Mouse (Mus musculus) neural tube, embryonic 15.5 days (tissue): ENCODE results near the gene Iqcc. TPM values are rescaled to one million over a fixed set of nuclear protein-coding genes. Genes with fewer than 3 reads are reported as not detected.
A peak's percentile ranks its signal among the peaks of the same experiment; 100 is the strongest.

Experiments used
- ATAC-seq: fragments of 200-750 bp; cut with Nextera tagmentation; 2 replicates; pipeline ENCODE4 v1.8.0; 2017; ENCODE audit warnings: mild to moderate bottlenecking, moderate TSS enrichment, moderate library complexity; ENCODE audit not compliant: low FRiP score
- H3K27ac ChIP-seq: fragments of 300-500 bp; sonication (generic); replicated peaks from 2 replicates; pipeline ENCODE4 v1.5.1; 2015; ENCODE audit warnings: mild to moderate bottlenecking, inconsistent platforms
- H3K27me3 ChIP-seq: fragments of 300-500 bp; sonication (generic); replicated peaks from 2 replicates; pipeline ENCODE4 v1.6.1; 2015; ENCODE audit warnings: inconsistent platforms
- H3K36me3 ChIP-seq: fragments of 300-500 bp; sonication (generic); 2 replicates; pipeline ENCODE4 v1.6.1; 2015; ENCODE audit warnings: inconsistent platforms
- H3K4me1 ChIP-seq: fragments of 300-500 bp; sonication (generic); 2 replicates; pipeline ENCODE4 v1.6.1; 2015; ENCODE audit warnings: inconsistent platforms
- H3K4me2 ChIP-seq: fragments of 300-500 bp; sonication (generic); 2 replicates; pipeline ENCODE4 v1.6.1; 2015; ENCODE audit warnings: inconsistent platforms, mild to moderate bottlenecking, moderate library complexity
- H3K4me3 ChIP-seq: fragments of 300-500 bp; sonication (generic); replicated peaks from 2 replicates; pipeline ENCODE4 v1.5.1; 2015; ENCODE audit warnings: mild to moderate bottlenecking, inconsistent platforms
- H3K9ac ChIP-seq: fragments of 300-500 bp; sonication (generic); replicated peaks from 2 replicates; pipeline ENCODE4 v1.6.1; 2015; ENCODE audit warnings: mild to moderate bottlenecking, inconsistent platforms
- H3K9me3 ChIP-seq: fragments of 300-500 bp; sonication (generic); replicated peaks from 2 replicates; pipeline ENCODE4 v1.6.1; 2016; ENCODE audit warnings: inconsistent platforms
- WGBS: fragments of 180-500 bp; shearing (Covaris S2); methylation state at CpG from one replicate; pipeline ENCODE4 v1.1.7; 2015; ENCODE audit warnings: mixed read lengths; 5-methylcytosine and 5-hydroxymethylcytosine counted together
- polyA plus RNA-seq: library from polyadenylated mRNA; unstranded; fragments of >200 nt; fragmentation: Nextera tagmentation; extraction: Ambion mirVana; gene quantifications from 2 replicates; pipeline ENCODE4 v1.2.1, GENCODE M21; 2015

The Iqcc gene
- 32.7 and 34.5 TPM in 2 replicates for polyA plus RNA-seq

DNA sequence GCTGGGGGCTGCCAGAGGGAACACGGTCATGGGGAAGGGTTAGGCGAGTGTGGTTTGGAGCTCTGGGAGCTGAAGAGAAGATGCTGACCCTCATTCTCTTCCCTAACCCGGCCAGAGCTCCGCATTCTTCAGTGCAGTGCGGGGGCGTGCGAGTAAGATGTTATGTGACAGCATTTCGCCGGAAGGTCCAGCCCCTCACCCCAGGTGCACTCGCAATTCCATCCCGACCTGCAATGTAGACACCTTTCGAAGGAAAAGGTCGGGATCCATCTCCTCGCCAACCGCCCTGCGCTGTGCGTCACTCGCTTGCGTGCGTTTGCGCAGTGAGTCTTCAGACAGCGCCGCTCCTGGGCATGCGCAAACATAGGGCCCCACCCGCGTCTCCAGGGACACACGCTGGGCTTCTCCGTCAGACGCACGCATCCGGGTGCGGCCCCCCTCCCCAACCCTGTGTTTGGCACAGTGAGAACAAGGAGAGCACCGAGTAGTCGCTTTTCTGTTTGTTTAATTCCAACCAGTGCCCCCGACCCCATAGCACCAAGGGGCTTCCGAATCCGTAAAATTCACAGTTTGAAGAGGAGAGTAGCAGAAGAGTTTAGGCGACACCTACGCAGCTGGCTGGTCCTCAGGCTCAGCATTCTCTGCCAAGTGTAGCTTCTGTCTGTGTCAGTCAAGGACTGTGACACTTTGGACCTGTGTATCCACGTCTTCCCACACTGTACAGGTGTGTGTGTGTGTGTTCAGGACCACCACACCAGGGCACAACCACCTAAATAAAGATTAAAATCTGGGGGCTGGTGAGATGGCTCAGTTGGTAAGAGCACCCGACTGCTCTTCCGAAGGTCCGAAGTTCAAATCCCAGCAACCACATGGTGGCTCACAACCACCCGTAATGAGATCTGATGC is at the start of gene Iqcc:
TSS of gene Iqcc (minus strand) at position 314 of the 906 bp plus-strand sequence.
- H3K27ac ChIP-seq: peak within 1 kb of the TSS; percentile 93
- peak; percentile 90 for ATAC-seq
- peak within 1 kb of the TSS; percentile 66 for H3K4me3 ChIP-seq
- H3K4me1 ChIP-seq: peaks cover 58% of the 10 kb centered on the region
- peaks cover 11% of the 10 kb centered on the region; the same call in 1 of the 2 replicates for H3K36me3 ChIP-seq
- no peaks in the 10 kb centered on the region for H3K27me3 ChIP-seq
- H3K4me2 ChIP-seq: peak within 1 kb of the TSS; percentile 85
- peak within 1 kb of the TSS; percentile 85 for H3K9ac ChIP-seq
- 4% methylated on average over 44 of the region's 44 CpGs for WGBS
- no peaks in the 10 kb centered on the region for H3K9me3 ChIP-seq

DNA sequence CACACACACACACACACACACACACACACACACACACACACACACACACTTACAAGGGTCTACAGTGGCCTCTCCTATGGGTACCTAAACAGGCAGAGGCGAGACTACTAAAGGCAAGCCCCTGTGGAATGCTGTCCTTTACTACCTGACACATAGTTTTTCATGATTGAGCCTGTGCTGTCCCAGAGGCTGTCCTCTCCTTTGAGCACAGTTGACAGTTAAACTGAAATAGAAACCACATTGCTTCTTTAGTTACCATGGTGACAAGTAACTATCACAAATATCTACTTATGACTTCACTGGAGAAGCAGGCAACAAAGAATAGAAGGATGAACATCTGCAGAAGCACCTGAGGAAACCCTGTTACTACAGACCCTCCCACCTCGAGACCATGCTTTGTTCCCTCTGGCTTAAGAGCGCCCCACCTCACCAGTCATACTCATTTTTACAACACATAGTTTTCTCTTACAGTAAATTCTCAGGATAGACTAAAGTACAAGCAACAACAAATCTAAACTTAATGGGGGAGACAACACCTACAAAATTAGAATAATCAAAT is 43.4 kb upstream of the Iqcc start:
- H3K4me3 ChIP-seq: no peak overlapping the region
- H3K4me1 ChIP-seq: no peaks in the 10 kb centered on the region
- H3K27ac ChIP-seq: no peak overlapping the region
- peaks cover 51% of the 10 kb centered on the region for H3K36me3 ChIP-seq
- H3K27me3 ChIP-seq: no peaks in the 10 kb centered on the region
- 86% methylated on average over 3 of the region's 3 CpGs for WGBS
- H3K9ac ChIP-seq: no peak overlapping the region
- no peak overlapping the region for H3K4me2 ChIP-seq
- ATAC-seq: no peak
- no peaks in the 10 kb centered on the region for H3K9me3 ChIP-seq

DNA sequence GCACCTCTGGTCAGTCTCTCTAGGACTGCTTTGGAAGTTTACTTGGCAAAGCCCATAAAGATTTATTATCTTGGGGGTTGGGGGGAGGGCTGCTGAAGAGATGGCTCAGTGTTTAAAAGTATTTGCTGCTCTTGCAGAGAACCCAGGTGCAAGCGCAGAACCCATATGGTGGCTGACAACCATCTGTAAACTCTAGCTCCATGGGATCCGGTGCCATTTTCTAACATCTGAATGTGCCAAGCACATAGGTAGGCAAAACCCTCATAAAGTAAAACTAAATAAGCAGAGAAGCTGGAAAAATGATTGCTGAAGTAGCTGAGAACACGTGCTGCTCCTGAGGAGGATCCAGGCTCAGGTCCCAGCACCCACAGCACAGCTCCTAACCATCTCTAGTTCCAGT is 42.7 kb upstream of the Iqcc start:
- Histone ChIP-seq H3K4me1 (no peaks in the 10 kb centered on the region), H3K27ac (no peak overlapping the region), H3K4me3 (no peak overlapping the region), H3K27me3 (no peaks in the 10 kb centered on the region), H3K9me3 (no peaks in the 10 kb centered on the region), H3K36me3 (peaks cover 53% of the 10 kb centered on the region), H3K9ac (no peak overlapping the region), H3K4me2 (no peak overlapping the region)
- WGBS: 84% methylated on average over 3 of the region's 3 CpGs
- no peak for ATAC-seq

DNA sequence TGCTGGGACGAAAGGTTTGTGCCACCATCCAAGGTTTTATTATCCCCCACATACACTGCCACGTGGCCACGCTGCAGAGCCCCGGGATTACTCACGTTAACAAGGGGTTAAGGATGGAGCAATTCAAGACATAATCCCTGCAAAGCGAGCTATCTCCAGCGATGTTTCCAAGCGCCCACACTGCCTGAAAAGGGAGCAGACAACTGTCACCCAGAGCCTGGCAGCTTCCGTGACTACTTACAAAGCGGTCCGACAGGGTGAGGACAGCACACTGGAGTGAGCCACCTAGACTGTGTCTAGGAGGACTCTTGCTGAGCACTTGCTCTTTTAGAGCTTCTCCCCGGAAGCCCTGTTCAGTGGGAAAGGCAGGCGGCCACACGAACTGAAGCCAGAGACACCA is 35.9 kb upstream of the Iqcc start:
- Histone ChIP-seq H3K9me3 (no peaks in the 10 kb centered on the region), H3K4me2 (no peak overlapping the region), H3K27me3 (no peaks in the 10 kb centered on the region), H3K4me3 (no peak overlapping the region), H3K9ac (no peak overlapping the region), H3K36me3 (peaks cover 87% of the 10 kb centered on the region), H3K27ac (no peak overlapping the region), H3K4me1 (no peaks in the 10 kb centered on the region)
- no peak for ATAC-seq
- 92% methylated on average over 14 of the region's 14 CpGs for WGBS

DNA sequence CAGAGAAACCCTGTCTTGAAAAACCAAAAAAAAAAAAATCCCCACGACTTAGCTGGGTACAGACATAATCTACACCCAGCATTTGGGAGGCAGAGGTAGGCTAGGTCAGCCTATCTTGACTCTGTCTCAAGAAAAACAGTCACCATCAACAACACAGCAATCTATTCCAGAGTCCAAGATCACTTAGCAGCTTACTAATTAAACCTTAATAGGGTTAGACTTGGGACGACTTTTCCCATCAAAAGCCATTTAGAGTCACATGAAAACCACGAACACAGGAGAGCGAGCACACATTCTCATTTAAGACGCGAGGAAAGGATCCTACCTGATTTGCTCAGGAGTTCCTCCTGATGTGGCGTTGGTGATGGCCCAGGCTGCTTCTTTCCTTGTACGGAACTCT is 31.5 kb upstream of the Iqcc start:
- H3K4me3 ChIP-seq: no peak overlapping the region
- H3K36me3 ChIP-seq: peaks cover 85% of the 10 kb centered on the region
- H3K4me2 ChIP-seq: no peak overlapping the region
- no peak overlapping the region for H3K27ac ChIP-seq
- no peak overlapping the region for H3K9ac ChIP-seq
- ATAC-seq: no peak
- H3K9me3 ChIP-seq: no peaks in the 10 kb centered on the region
- no peaks in the 10 kb centered on the region for H3K27me3 ChIP-seq
- 94% methylated on average over 8 of the region's 8 CpGs for WGBS
- no peaks in the 10 kb centered on the region for H3K4me1 ChIP-seq

DNA sequence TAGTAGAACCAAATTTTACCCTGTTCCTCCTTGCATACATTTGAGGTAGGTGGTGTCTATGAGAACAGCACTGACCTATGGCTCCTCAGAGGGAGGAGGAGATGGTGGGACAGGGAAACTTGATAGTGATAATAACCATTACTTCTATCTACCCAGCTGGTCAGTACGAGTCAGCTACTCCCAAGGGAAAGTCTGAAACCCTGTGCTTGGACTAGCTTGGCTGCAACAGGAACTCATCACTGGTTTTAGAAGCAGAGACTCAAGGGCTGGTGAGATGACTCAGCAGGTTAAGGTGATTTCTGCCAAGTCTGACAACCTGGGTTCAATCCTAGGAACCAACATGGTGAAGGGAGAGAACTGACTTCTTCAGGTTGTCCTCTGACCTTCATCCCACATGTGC is 29.8 kb upstream of the Iqcc start:
- no peak overlapping the region for H3K4me3 ChIP-seq
- H3K4me1 ChIP-seq: no peaks in the 10 kb centered on the region
- H3K27ac ChIP-seq: no peak overlapping the region
- no peaks in the 10 kb centered on the region for H3K9me3 ChIP-seq
- WGBS: 93% methylated on average over 1 of the region's 1 CpGs
- no peaks in the 10 kb centered on the region for H3K27me3 ChIP-seq
- H3K36me3 ChIP-seq: peaks cover 81% of the 10 kb centered on the region
- H3K4me2 ChIP-seq: no peak overlapping the region
- H3K9ac ChIP-seq: no peak overlapping the region
- no peak for ATAC-seq

DNA sequence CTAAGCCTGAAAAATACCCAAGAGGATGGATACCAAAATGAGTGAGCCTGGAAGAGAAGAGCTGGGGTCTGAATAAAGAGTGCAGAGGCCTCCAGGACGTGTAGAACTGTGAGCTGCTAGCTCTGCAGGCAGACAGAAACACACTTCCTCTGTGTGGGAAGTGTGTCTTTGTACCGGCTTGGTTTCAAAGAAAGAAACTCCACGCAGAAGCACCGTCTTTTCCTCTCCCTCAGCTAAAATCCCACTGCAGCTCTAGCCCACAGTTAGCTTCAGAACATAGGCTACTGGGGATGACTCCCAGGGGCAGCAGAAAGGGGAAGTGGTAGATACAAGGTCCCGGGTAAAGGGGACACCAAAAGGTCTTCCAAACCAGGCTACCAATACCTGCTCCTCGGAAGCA is 26.3 kb upstream of the Iqcc start:
- Histone ChIP-seq H3K4me2 (no peak overlapping the region), H3K36me3 (peaks cover 56% of the 10 kb centered on the region), H3K9me3 (no peaks in the 10 kb centered on the region), H3K4me1 (peaks cover 8% of the 10 kb centered on the region; the same call in 1 of the 2 replicates), H3K9ac (no peak overlapping the region), H3K4me3 (no peak overlapping the region), H3K27me3 (no peaks in the 10 kb centered on the region), H3K27ac (no peak overlapping the region)
- ATAC-seq: no peak
- 91% methylated on average over 6 of the region's 6 CpGs for WGBS

DNA sequence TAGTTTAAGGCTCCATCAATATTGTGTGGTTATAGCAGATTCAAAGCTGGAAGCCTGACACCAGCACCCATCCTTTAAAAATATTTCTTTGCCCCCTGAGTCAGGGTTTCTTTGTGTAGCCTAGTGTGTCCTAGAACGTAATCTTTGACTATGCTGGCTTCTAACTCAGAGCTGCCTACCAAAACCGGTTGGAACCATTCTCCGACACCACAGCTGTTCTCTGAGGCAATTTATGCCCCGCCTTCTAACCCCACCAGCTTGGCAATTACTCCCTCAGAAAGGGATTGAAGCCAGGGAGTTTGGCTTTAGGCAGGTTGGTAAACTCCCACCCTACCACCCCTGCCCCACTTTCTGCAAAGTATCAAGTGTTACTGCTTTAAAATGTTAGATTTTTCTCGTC is 22.9 kb upstream of the Iqcc start:
- no peak for ATAC-seq
- H3K27ac ChIP-seq: peak overlapping the region; percentile 54; the same call in 1 of the 2 replicates
- no peaks in the 10 kb centered on the region for H3K9me3 ChIP-seq
- H3K4me3 ChIP-seq: 0 out of 2 replicates have a peak overlapping the region, but pooled peaks have one; percentile 6
- peaks cover 37% of the 10 kb centered on the region for H3K4me1 ChIP-seq
- 0 out of 2 replicates have a peak overlapping the region, but pooled peaks have one; percentile 28 for H3K9ac ChIP-seq
- WGBS: 43% methylated on average over 5 of the region's 5 CpGs
- peaks cover 35% of the 10 kb centered on the region for H3K36me3 ChIP-seq
- peak overlapping the region; percentile 94 for H3K4me2 ChIP-seq
- H3K27me3 ChIP-seq: no peaks in the 10 kb centered on the region

DNA sequence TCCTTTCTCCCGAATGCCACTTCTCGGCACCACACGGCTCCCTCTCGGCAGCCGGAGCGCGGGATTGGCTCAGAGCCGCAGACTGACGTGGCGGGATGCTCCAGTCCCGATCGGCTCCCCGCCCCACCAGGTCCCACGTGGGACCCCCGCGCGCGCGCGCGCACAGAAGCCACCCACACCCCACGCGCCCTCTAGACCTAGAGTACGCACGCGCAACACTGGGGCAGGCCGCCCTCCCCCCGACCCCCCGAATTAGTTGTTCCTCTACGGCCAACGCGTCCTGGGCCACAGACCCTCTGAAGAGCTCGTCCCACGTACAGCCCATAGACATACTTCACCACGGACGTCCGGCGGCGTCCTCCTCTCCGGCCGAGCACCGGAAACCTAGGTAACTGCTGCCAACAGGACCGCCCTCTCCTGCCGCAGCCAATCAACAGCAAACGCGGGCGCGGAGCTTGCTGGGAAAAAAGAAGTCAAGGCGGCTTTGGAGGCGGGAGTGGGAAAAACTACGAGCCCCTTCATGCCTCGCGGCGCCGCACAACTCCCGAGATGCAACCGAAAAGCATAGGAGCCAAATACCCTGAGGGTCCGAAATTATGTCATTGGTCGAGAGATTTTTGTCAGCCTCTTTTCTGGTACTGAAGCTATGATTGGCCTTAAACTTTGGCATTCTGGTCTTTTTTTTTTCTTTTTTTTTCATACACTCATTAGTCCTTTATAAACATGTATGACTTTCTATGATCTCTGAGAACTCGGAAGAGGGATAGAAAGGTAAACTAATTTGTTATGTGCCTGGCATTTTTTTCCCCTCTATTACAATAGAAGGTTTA is 22.0 kb upstream of the Iqcc start, which contains the start of gene Txlna:
TSS of gene Txlna (minus strand) at position 428 of the 830 bp plus-strand sequence.
- ATAC-seq: peak; percentile 97
- Histone ChIP-seq H3K4me2 (peak within 1 kb of the TSS; percentile 94), H3K9ac (peak within 1 kb of the TSS; percentile 76), H3K27ac (peak within 1 kb of the TSS; percentile 97), H3K4me1 (peaks cover 37% of the 10 kb centered on the region), H3K36me3 (peaks cover 40% of the 10 kb centered on the region), H3K9me3 (no peaks in the 10 kb centered on the region), H3K27me3 (no peaks in the 10 kb centered on the region), H3K4me3 (peak within 1 kb of the TSS; percentile 65)
- WGBS: under 1% methylated on average over 60 of the region's 60 CpGs

DNA sequence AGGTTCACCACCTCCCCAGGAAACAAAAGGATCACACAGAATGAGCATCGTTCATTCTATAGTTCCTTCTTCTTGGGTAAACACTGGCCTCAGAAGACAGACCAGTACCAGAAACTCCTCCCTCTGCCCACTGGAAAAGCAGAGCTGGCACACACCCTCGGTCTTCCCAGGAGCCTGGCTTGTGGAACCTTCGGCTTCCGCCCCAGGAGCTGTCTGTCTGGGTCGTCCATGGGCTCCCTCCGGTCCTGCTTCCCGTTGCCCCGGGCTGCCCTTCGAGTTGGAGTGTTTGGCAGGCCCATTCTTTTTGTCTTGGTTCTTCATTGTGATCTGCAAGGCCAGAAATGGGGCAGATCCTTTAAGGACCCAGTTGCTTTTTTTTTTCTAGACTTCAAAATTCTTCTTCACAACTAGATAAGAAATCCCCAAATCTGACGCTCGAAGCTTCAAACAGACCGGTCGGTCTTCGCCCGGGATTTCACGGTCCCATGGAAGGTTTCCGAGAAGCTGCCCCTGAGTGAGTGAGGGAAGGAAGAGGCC is 21.3 kb upstream of the Iqcc start:
- Histone ChIP-seq H3K9me3 (no peaks in the 10 kb centered on the region), H3K4me1 (peaks cover 37% of the 10 kb centered on the region), H3K27me3 (no peaks in the 10 kb centered on the region), H3K9ac (peak overlapping the region; percentile 76), H3K27ac (peak overlapping the region; percentile 97), H3K4me3 (peak overlapping the region; percentile 65), H3K36me3 (peaks cover 38% of the 10 kb centered on the region), H3K4me2 (peak overlapping the region; percentile 94)
- 6% methylated on average over 17 of the region's 17 CpGs for WGBS
- no peak for ATAC-seq

DNA sequence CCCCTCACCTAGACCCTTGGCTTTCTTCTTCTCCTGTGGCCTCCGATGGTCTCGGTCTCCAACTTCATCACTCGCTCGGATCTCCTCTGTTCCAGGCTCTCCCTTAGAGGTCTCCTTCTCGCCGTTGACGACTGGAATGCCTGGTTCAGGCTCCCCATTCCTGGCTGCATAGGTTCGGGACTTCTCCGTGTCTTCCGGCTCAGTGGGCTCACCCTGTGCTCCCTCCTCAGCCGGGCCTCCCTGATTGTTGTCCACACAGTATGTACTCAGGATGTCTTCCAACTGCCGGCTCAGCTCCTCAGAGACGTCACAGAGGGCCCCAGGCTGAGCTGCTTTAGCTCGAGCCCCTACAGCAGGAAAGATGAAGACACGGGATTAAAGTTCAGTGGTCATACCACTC is 20.3 kb upstream of the Iqcc start:
- no peaks in the 10 kb centered on the region for H3K27me3 ChIP-seq
- H3K4me1 ChIP-seq: peaks cover 37% of the 10 kb centered on the region
- H3K9me3 ChIP-seq: no peaks in the 10 kb centered on the region
- WGBS: 88% methylated on average over 15 of the region's 15 CpGs
- no peak for ATAC-seq
- peak overlapping the region; percentile 65 for H3K4me3 ChIP-seq
- H3K36me3 ChIP-seq: peaks cover 38% of the 10 kb centered on the region
- no peak overlapping the region for H3K9ac ChIP-seq
- peak overlapping the region; percentile 94 for H3K4me2 ChIP-seq
- no peak overlapping the region for H3K27ac ChIP-seq
